Mouse (Mus musculus) liver, adult 2 months (tissue): ENCODE measurements at regions not wholly inside any gene's neighbourhood (a gene's known extent, or its start where the extent isn't known, plus 50 kb on each side); places are given as distances from the start of the nearest gene placed in this dataset.
"Not testable (repeated sequence)": the region's sequence is repeated elsewhere in the genome, so short reads cannot be mapped to it uniquely, and the experiment has no call there.

ENCODE experiments used
- DNase-seq: peaks from one replicate; pipeline ENCODE4 v3.0.0-alpha.2; 2011; ENCODE audit warnings: low read depth, low spot score; ENCODE audit errors: extremely low read depth
- H3K27ac ChIP-seq: fragments of 200-500 bp; replicated peaks from 2 replicates; pipeline ENCODE4 v1.5.1; 2012; ENCODE audit warnings: low read depth, mild to moderate bottlenecking, control low read depth, inconsistent platforms, low read length; ENCODE audit not compliant: insufficient read depth
- H3K27me3 ChIP-seq: fragments of 200-500 bp; 2 replicates; pipeline ENCODE4 v1.6.1; 2012; ENCODE audit warnings: mild to moderate bottlenecking, moderate library complexity, low read length, inconsistent platforms; ENCODE audit not compliant: control insufficient read depth, insufficient read depth
- H3K36me3 ChIP-seq: fragments of 200-500 bp; 2 replicates; pipeline ENCODE4 v1.6.1; 2012; ENCODE audit warnings: low read length, inconsistent platforms; ENCODE audit not compliant: control insufficient read depth, insufficient read depth
- H3K4me1 ChIP-seq: fragments of 200-500 bp; 2 replicates; pipeline ENCODE4 v1.6.1; 2011; ENCODE audit warnings: low read length; ENCODE audit not compliant: control insufficient read depth, insufficient read depth
- H3K4me3 ChIP-seq: fragments of 200-500 bp; 2 replicates; pipeline ENCODE4 v1.5.1; 2011; ENCODE audit warnings: low read depth, mild to moderate bottlenecking, control low read depth, low read length, moderate library complexity; ENCODE audit not compliant: insufficient read depth
- H3K79me2 ChIP-seq: fragments of 200-500 bp; 2 replicates; pipeline ENCODE4 v1.6.1; 2012; ENCODE audit warnings: inconsistent platforms, mild to moderate bottlenecking, low read length, moderate library complexity; ENCODE audit not compliant: control insufficient read depth, insufficient read depth
- H3K9ac ChIP-seq: fragments of 200-500 bp; 2 replicates; pipeline ENCODE4 v1.6.1; 2012; ENCODE audit warnings: low read depth, mild to moderate bottlenecking, control low read depth, inconsistent platforms, low read length
- CTCF ChIP-seq: fragments of 200-500 bp; IDR thresholded peaks from 2 replicates; pipeline ENCODE4 v1.5.1; 2011; ENCODE audit warnings: low read depth, low read length, control low read depth
- POLR2A ChIP-seq: fragments of 200-500 bp; IDR thresholded peaks from 2 replicates; pipeline ENCODE4 v1.6.1; 2011; ENCODE audit warnings: low read length, control low read depth; ENCODE audit not compliant: insufficient read depth; ENCODE audit errors: extremely low read depth
- WGBS: fragments of 180-500 bp; shearing (Covaris S2); methylation state at CpG from one replicate; pipeline ENCODE4 v1.1.7; 2018; 5-methylcytosine and 5-hydroxymethylcytosine counted together

DNA sequence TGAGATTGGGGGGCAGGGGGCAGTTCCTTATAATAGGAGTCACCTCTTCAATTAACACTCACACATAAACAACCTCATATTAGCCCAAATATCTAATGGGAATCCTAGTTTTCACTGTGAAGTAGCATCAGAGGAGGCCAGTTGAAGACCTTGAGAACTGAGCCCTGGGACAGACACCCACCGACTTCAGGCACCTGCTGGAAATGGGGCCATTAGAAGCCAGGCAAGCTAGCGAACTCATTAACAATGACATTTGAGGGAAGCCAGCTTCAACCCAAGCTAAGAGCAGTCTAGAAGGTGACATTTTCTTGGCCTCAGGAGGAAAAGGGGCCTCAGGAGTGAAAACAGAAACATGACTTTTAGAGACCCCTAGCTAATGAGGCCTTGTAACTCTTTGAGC, 70.9 kb upstream of the Tcerg1l start:
- Histone ChIP-seq H3K4me1 (peaks cover 7% of the 10 kb centered on the region), H3K36me3 (no peaks in the 10 kb centered on the region), H3K9ac (no peak overlapping the region), H3K27me3 (no peaks in the 10 kb centered on the region), H3K27ac (no peak overlapping the region), H3K79me2 (no peaks in the 10 kb centered on the region), H3K4me3 (no peak overlapping the region)
- DNase-seq = no peak
- TF ChIP-seq CTCF (no peak), POLR2A (no peak)
- 87% methylated on average over 2 of the region's 2 CpGs for WGBS

DNA sequence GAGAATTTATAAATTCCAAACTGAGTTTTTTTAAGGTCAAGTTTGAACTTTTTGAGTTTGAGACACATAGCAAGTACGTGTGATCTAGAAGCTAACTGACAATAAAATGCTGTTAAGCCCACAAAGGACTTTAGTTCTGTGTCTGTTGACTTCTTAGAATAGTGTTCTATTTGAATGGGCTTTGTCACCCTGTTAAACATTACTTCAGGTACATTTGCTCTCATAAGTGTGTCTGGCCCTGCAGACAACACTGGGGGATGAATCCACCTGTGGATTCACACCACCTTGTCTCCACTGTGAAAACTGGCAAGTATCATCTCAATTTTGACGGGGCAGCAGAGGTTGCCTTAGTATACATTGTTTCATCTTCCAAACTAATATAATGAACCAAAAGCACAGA, 70.5 kb upstream of the Tcerg1l start:
- no peak overlapping the region for H3K4me3 ChIP-seq
- TF ChIP-seq POLR2A (no peak), CTCF (no peak)
- H3K9ac ChIP-seq = no peak overlapping the region
- H3K27ac ChIP-seq = no peak overlapping the region
- H3K27me3 ChIP-seq = no peaks in the 10 kb centered on the region
- no peak for DNase-seq
- peaks cover 7% of the 10 kb centered on the region for H3K4me1 ChIP-seq
- H3K79me2 ChIP-seq = no peaks in the 10 kb centered on the region
- WGBS = 76% methylated on average over 2 of the region's 2 CpGs
- H3K36me3 ChIP-seq = no peaks in the 10 kb centered on the region

DNA sequence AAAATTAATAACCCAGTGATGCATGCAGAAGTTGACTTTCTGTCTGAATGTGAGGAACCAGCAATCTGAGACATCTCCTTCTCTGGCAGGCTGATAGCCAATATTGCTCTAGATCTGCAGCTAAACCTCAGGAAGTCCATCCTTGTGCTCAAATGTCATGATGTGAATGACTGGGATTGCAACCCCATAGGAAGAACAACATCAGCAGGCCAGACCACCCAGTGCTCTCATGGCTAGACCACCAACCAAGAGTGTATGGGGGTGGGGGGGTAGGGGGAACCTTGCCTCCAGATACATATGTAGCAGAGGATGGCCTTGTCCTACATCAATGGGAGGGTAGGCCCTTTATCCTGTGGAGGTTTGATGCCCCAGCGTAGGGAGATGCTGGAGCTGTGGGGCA, 69.9 kb upstream of the Tcerg1l start:
- no peak overlapping the region for H3K4me3 ChIP-seq
- DNase-seq = no peak
- WGBS = 63% methylated on average over 1 of the region's 1 CpGs
- no peak overlapping the region for H3K9ac ChIP-seq
- H3K79me2 ChIP-seq = no peaks in the 10 kb centered on the region
- no peaks in the 10 kb centered on the region for H3K27me3 ChIP-seq
- H3K4me1 ChIP-seq = peaks cover 2% of the 10 kb centered on the region
- no peak overlapping the region for H3K27ac ChIP-seq
- TF ChIP-seq POLR2A = no peak
- no peak for TF ChIP-seq CTCF
- H3K36me3 ChIP-seq = no peaks in the 10 kb centered on the region

GRCm38 (mm10) chr7:138457964-138458363, 60.4 kb upstream of the Tcerg1l start:
- WGBS = 66% methylated on average over 7 of the region's 7 CpGs
- no peaks in the 10 kb centered on the region for H3K36me3 ChIP-seq
- H3K9ac ChIP-seq = no peak overlapping the region
- no peak overlapping the region for H3K27ac ChIP-seq
- DNase-seq = no peak
- H3K4me3 ChIP-seq = no peak overlapping the region
- no peaks in the 10 kb centered on the region for H3K79me2 ChIP-seq
- TF ChIP-seq POLR2A = no peak
- TF ChIP-seq CTCF = no peak
- no peaks in the 10 kb centered on the region for H3K4me1 ChIP-seq
- no peaks in the 10 kb centered on the region for H3K27me3 ChIP-seq

- no peaks in the 10 kb centered on the region for H3K27me3 ChIP-seq
- WGBS = 81% methylated on average over 3 of the region's 3 CpGs
- no peak for TF ChIP-seq POLR2A
- no peak for TF ChIP-seq CTCF
These were observed 57.8 kb upstream of the Tcerg1l start for GRCm38 (mm10) chr7:138455371-138455770.

GRCm38 (mm10) chr7:138454498-138455225, 57.1 kb upstream of the Tcerg1l start:
- WGBS = 66% methylated on average over 14 of the region's 14 CpGs
- H3K36me3 ChIP-seq, H3K27me3 ChIP-seq, H3K4me1 ChIP-seq, H3K79me2 ChIP-seq, H3K27ac ChIP-seq, H3K4me3 ChIP-seq, H3K9ac ChIP-seq, DNase-seq: not testable (repeated sequence)

More at GRCm38 (mm10) chr7:138455371-138455770, 57.8 kb upstream of the Tcerg1l start:
- Histone ChIP-seq H3K9ac (no peak overlapping the region), H3K4me3 (no peak overlapping the region), H3K79me2 (no peaks in the 10 kb centered on the region), H3K4me1 (no peaks in the 10 kb centered on the region), H3K36me3 (no peaks in the 10 kb centered on the region), H3K27ac (no peak overlapping the region)
- DNase-seq = no peak
